Mouse (Mus musculus): ENCODE measurements around the gene Mrpl54. TPM values are rescaled to one million over a fixed set of nuclear protein-coding genes. Genes with fewer than 3 reads are reported as not detected.
"Not testable (repeated sequence)": the region's sequence is repeated elsewhere in the genome, so short reads cannot be mapped to it uniquely, and the experiment has no call there.

Gene Mrpl54
- polyA plus RNA-seq, 1 experiment: 130 TPM

GRCm38 (mm10) chr10:81229735-81230437 lies 36.8 kb downstream of the Mrpl54 start:
- TF ChIP-seq CTCF (conservative IDR thresholded peaks at IDR 0.05; ENCODE audit: insufficient read depth, insufficient read length, low read depth, low read length): no peak
- Histone ChIP-seq H3K27ac (ENCODE audit: insufficient read depth, low read depth, low read length) (no peak overlapping the region), H3K4me3 (ENCODE audit: insufficient read depth, low read depth, low read length) (no peak overlapping the region), H3K27me3 (replicated peaks; ENCODE audit: control insufficient read depth, insufficient read depth, low read length) (no peaks in the 10 kb centered on the region), H3K36me3 (ENCODE audit: control insufficient read depth, insufficient read depth, low read length) (no peaks in the 10 kb centered on the region), H3K4me1 (ENCODE audit: control insufficient read depth, insufficient read depth, low read length) (0 out of 2 replicates have a peak, but pooled peaks cover 3% of the 10 kb centered on the region)
- DNase-seq: no peak
- 19% methylated on average over 20 of the region's 20 CpGs for WGBS

DNA sequence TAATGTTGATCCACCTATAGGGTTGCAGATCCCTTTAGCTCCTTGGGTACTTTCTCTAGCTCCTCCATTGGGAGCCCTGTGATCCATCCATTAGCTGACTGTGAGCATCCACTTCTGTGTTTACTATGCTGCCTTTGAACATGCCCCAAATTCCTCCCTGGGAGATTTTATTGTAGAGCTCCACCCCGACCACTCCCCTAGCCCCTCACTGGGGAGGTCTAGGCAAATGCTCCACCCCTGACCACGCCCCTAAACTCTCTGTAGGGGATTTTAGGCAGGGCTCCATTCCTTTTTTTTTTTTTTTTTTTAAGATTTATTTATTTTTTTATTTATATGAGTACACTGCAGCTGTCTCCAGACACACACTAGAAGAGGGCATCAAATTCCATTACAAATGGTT lies 43.0 kb downstream of the Mrpl54 start:
- DNase-seq; H3K27ac ChIP-seq (ENCODE audit: insufficient read depth, low read depth, low read length); H3K4me1 ChIP-seq (ENCODE audit: control insufficient read depth, insufficient read depth, low read length); H3K36me3 ChIP-seq (ENCODE audit: control insufficient read depth, insufficient read depth, low read length); H3K4me3 ChIP-seq (ENCODE audit: insufficient read depth, low read depth, low read length); H3K27me3 ChIP-seq (replicated peaks; ENCODE audit: control insufficient read depth, insufficient read depth, low read length): not testable (repeated sequence)
- 50% methylated on average over 2 of the region's 2 CpGs for WGBS

- WGBS: 83% methylated on average over 5 of the region's 5 CpGs
- no peaks in the 10 kb centered on the region for H3K36me3 ChIP-seq (ENCODE audit: control insufficient read depth, insufficient read depth, low read length)
- H3K4me3 ChIP-seq (ENCODE audit: insufficient read depth, low read depth, low read length): no peak overlapping the region
- 0 out of 2 replicates have a peak, but pooled peaks cover 3% of the 10 kb centered on the region for H3K4me1 ChIP-seq (ENCODE audit: control insufficient read depth, insufficient read depth, low read length)
- TF ChIP-seq POLR2A (IDR thresholded peaks at IDR 0.05; ENCODE audit: low read depth, low read length) (no peak), CTCF (conservative IDR thresholded peaks at IDR 0.05; ENCODE audit: insufficient read depth, insufficient read length, low read depth, low read length) (no peak)
- H3K27me3 ChIP-seq (replicated peaks; ENCODE audit: control insufficient read depth, insufficient read depth, low read length): no peaks in the 10 kb centered on the region
- no peak overlapping the region for H3K27ac ChIP-seq (ENCODE audit: insufficient read depth, low read depth, low read length)
- DNase-seq: no peak
Observed at GRCm38 (mm10) chr10:81221402-81222015, 45.2 kb downstream of the Mrpl54 start.

GRCm38 (mm10) chr10:81217964-81218363 lies 48.8 kb downstream of the Mrpl54 start:
- H3K4me1 ChIP-seq (ENCODE audit: control insufficient read depth, insufficient read depth, low read length): 0 out of 2 replicates have a peak, but pooled peaks cover 3% of the 10 kb centered on the region
- no peaks in the 10 kb centered on the region for H3K36me3 ChIP-seq (ENCODE audit: control insufficient read depth, insufficient read depth, low read length)
- H3K4me3 ChIP-seq (ENCODE audit: insufficient read depth, low read depth, low read length): no peak overlapping the region
- 23% methylated on average over 7 of the region's 7 CpGs for WGBS
- peak; percentile 75 for DNase-seq
- no peaks in the 10 kb centered on the region for H3K27me3 ChIP-seq (replicated peaks; ENCODE audit: control insufficient read depth, insufficient read depth, low read length)
- peak; percentile 84 for TF ChIP-seq CTCF (conservative IDR thresholded peaks at IDR 0.05; ENCODE audit: insufficient read depth, insufficient read length, low read depth, low read length)
- no peak for TF ChIP-seq POLR2A (IDR thresholded peaks at IDR 0.05; ENCODE audit: low read depth, low read length)
- no peak overlapping the region for H3K27ac ChIP-seq (ENCODE audit: insufficient read depth, low read depth, low read length)

DNA sequence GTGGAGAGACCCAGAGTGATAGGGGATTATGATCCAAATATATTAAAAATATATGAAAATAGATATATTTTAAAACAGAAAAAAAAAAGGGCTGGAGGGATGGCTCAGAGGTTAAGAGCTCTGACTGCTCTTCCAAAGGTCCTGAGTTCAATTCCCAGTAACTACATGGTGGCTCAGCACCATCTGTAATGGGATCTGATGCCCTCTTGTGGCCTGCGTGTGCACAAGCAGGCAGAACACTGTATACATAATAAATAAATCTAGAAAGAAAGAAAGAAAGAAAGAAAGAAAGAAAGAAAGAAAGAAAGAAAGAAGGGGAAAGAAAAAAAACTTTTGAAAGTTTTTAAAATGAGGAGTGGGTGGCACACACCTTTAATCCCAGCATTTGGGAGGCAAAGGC lies 49.5 kb downstream of the Mrpl54 start:
- DNase-seq; H3K4me3 ChIP-seq (ENCODE audit: insufficient read depth, low read depth, low read length); H3K27me3 ChIP-seq (replicated peaks; ENCODE audit: control insufficient read depth, insufficient read depth, low read length); H3K4me1 ChIP-seq (ENCODE audit: control insufficient read depth, insufficient read depth, low read length); H3K27ac ChIP-seq (ENCODE audit: insufficient read depth, low read depth, low read length); H3K36me3 ChIP-seq (ENCODE audit: control insufficient read depth, insufficient read depth, low read length): not testable (repeated sequence)
- 26% methylated on average over 1 of the region's 1 CpGs for WGBS
- peak; percentile 55 for TF ChIP-seq CTCF (conservative IDR thresholded peaks at IDR 0.05; ENCODE audit: insufficient read depth, insufficient read length, low read depth, low read length)

DNA sequence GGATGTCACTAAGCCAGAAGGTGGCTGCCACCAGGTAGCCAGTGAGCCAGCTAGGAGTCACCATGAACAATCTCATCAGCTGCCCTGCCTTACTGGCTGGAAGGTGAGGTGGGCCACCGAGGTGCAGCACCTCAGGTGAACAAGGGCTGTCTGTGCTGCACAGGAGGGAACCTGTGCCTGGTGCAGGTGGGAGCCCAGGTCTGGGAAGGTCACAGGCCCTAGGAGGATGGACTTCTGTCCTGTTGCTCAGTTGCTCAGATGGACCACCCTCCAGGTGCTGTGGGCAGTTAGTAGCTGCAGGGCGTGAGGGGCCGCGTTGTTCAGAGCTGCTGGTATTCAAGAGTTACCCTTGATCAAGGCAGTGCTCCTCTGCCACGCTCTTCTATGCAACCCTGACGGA lies 49.9 kb downstream of the Mrpl54 start:
- 89% methylated on average over 6 of the region's 6 CpGs for WGBS
- no peak for TF ChIP-seq POLR2A (IDR thresholded peaks at IDR 0.05; ENCODE audit: low read depth, low read length)
- TF ChIP-seq CTCF (conservative IDR thresholded peaks at IDR 0.05; ENCODE audit: insufficient read depth, insufficient read length, low read depth, low read length): no peak
- 0 out of 2 replicates have a peak, but pooled peaks cover 3% of the 10 kb centered on the region for H3K4me1 ChIP-seq (ENCODE audit: control insufficient read depth, insufficient read depth, low read length)
- DNase-seq: no peak
- no peak overlapping the region for H3K27ac ChIP-seq (ENCODE audit: insufficient read depth, low read depth, low read length)
- H3K27me3 ChIP-seq (replicated peaks; ENCODE audit: control insufficient read depth, insufficient read depth, low read length): no peaks in the 10 kb centered on the region
- no peak overlapping the region for H3K4me3 ChIP-seq (ENCODE audit: insufficient read depth, low read depth, low read length)
- no peaks in the 10 kb centered on the region for H3K36me3 ChIP-seq (ENCODE audit: control insufficient read depth, insufficient read depth, low read length)

DNA sequence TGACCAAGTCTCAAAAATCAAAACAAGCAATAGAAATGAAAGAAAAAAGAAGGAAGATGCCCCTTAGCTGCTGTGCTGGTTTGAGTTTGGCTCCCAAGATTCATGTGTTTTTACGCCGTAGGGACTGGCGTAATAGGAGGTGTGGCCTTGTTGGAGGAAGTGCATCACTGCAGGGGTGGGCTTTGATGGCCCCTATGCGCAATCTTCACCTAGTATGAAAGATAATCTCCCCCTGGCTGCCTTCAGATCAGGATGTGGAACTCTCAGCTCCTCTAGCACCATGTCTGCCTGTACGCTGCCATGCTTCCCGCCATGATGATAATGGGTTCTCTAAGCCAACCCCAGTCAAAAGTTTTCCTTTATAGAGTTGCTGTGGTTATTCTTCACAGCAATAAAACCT lies 50.5 kb downstream of the Mrpl54 start:
- H3K27ac ChIP-seq (ENCODE audit: insufficient read depth, low read depth, low read length): no peak overlapping the region
- TF ChIP-seq POLR2A (IDR thresholded peaks at IDR 0.05; ENCODE audit: low read depth, low read length) (no peak), CTCF (conservative IDR thresholded peaks at IDR 0.05; ENCODE audit: insufficient read depth, insufficient read length, low read depth, low read length) (no peak)
- H3K27me3 ChIP-seq (replicated peaks; ENCODE audit: control insufficient read depth, insufficient read depth, low read length): no peaks in the 10 kb centered on the region
- no peaks in the 10 kb centered on the region for H3K36me3 ChIP-seq (ENCODE audit: control insufficient read depth, insufficient read depth, low read length)
- H3K4me3 ChIP-seq (ENCODE audit: insufficient read depth, low read depth, low read length): no peak overlapping the region
- WGBS: 86% methylated on average over 6 of the region's 6 CpGs
- 0 out of 2 replicates have a peak, but pooled peaks cover 3% of the 10 kb centered on the region for H3K4me1 ChIP-seq (ENCODE audit: control insufficient read depth, insufficient read depth, low read length)
- DNase-seq: no peak

Other genes with a start within 250 kb of the Mrpl54 start
- gene Diras1, start 241.3 kb downstream of the Mrpl54 start, polyA plus RNA-seq (2012; rRNA removed): 0.04 and 0.25 TPM in 2 replicates
- 37.5 and 39.6 TPM in 2 replicates for gene Slc39a3, start 229.5 kb downstream of the Mrpl54 start, polyA plus RNA-seq (2012; rRNA removed)
- 183 and 212 TPM in 2 replicates for gene Sgta, start 206.8 kb downstream of the Mrpl54 start, polyA plus RNA-seq (2012; rRNA removed)
- gene Thop1, start 196.9 kb downstream of the Mrpl54 start, polyA plus RNA-seq (2012; rRNA removed): 22.2 and 26.1 TPM in 2 replicates
- 0.20 and 0.52 TPM in 2 replicates for gene Creb3l3, start 168.1 kb downstream of the Mrpl54 start, polyA plus RNA-seq (2012; rRNA removed)
- gene Map2k2, start 161.0 kb downstream of the Mrpl54 start, polyA plus RNA-seq (2012; rRNA removed): 173 and 180 TPM in 2 replicates
- gene Zbtb7a, start 131.7 kb downstream of the Mrpl54 start, polyA plus RNA-seq (2012; rRNA removed): 36.0 and 37.1 TPM in 2 replicates
- 34.6 and 36.8 TPM in 2 replicates for gene Pias4, start 99.0 kb downstream of the Mrpl54 start, polyA plus RNA-seq (2012; rRNA removed)
- gene Eef2, start 90.3 kb downstream of the Mrpl54 start, polyA plus RNA-seq (2012; rRNA removed): 1,330 and 1,454 TPM in 2 replicates
- gene Dapk3, start 83.9 kb downstream of the Mrpl54 start, polyA plus RNA-seq (2012; rRNA removed): 52.9 and 54.0 TPM in 2 replicates
- gene 4930442H23Rik, start 83.1 kb downstream of the Mrpl54 start, polyA plus RNA-seq (2012; rRNA removed): not detected in 2 replicates
- 0.97 TPM in 1 of 2 replicates, not detected in the other for gene Nmrk2, start 64.9 kb downstream of the Mrpl54 start, polyA plus RNA-seq (2012; rRNA removed)
- 0.05 and 0.39 TPM in 2 replicates for gene Atcay, start 36.1 kb downstream of the Mrpl54 start, polyA plus RNA-seq (2012; rRNA removed)
- gene Zfr2, start 33.8 kb downstream of the Mrpl54 start, polyA plus RNA-seq (2012; rRNA removed): 4.6 and 6.0 TPM in 2 replicates
- 0.57 and 1.5 TPM in 2 replicates for gene Matk, start 14.0 kb downstream of the Mrpl54 start, polyA plus RNA-seq (2012; rRNA removed)
- 142 and 147 TPM in 2 replicates for gene Apba3, start within 50 bp of the Mrpl54 start, polyA plus RNA-seq (2012; rRNA removed)
- 13.2 and 19.0 TPM in 2 replicates for gene Tjp3, start 24.6 kb upstream of the Mrpl54 start, polyA plus RNA-seq (2012; rRNA removed)
- gene Pip5k1c, start 26.0 kb upstream of the Mrpl54 start, polyA plus RNA-seq (2012; rRNA removed): 70.7 and 76.3 TPM in 2 replicates
- gene Cactin, start 54.2 kb upstream of the Mrpl54 start, polyA plus RNA-seq (2012; rRNA removed): 23.7 and 24.5 TPM in 2 replicates
- 16.6 and 21.7 TPM in 2 replicates for gene Tbxa2r, start 61.8 kb upstream of the Mrpl54 start, polyA plus RNA-seq (2012; rRNA removed)
- gene Gipc3, start 76.3 kb upstream of the Mrpl54 start, polyA plus RNA-seq (2012; rRNA removed): 1.4 and 1.5 TPM in 2 replicates
- gene Hmg20b, start 83.5 kb upstream of the Mrpl54 start, polyA plus RNA-seq (2012; rRNA removed): 66.4 and 82.1 TPM in 2 replicates
- 23.4 and 28.1 TPM in 2 replicates for gene Mfsd12, start 90.6 kb upstream of the Mrpl54 start, polyA plus RNA-seq (2012; rRNA removed)
- gene 4930404N11Rik, start 98.9 kb upstream of the Mrpl54 start, polyA plus RNA-seq (2012; rRNA removed): 0.16 and 0.61 TPM in 2 replicates
- 41.1 and 49.8 TPM in 2 replicates for gene Fzr1, start 111.6 kb upstream of the Mrpl54 start, polyA plus RNA-seq (2012; rRNA removed)
- 60.6 and 79.8 TPM in 2 replicates for gene Dohh, start 117.5 kb upstream of the Mrpl54 start, polyA plus RNA-seq (2012; rRNA removed)
- gene Gm48551, start 117.5 kb upstream of the Mrpl54 start, polyA plus RNA-seq (2012; rRNA removed): 2.1 and 2.3 TPM in 2 replicates
- gene Gm48552, start 122.1 kb upstream of the Mrpl54 start, polyA plus RNA-seq (2012; rRNA removed): 1.0 and 2.8 TPM in 2 replicates
- gene Smim24, start 126.1 kb upstream of the Mrpl54 start, polyA plus RNA-seq (2012; rRNA removed): 693 and 694 TPM in 2 replicates
- gene Nfic, start 188.7 kb upstream of the Mrpl54 start, polyA plus RNA-seq (2012; rRNA removed): 64.7 and 82.5 TPM in 2 replicates
- gene Celf5, start 215.8 kb upstream of the Mrpl54 start, polyA plus RNA-seq (2012; rRNA removed): 0.18 and 0.27 TPM in 2 replicates
- 148 and 190 TPM in 2 replicates for gene Ncln, start 229.5 kb upstream of the Mrpl54 start, polyA plus RNA-seq (2012; rRNA removed)
- gene S1pr4, start 233.2 kb upstream of the Mrpl54 start, polyA plus RNA-seq (2012; rRNA removed): 2.3 and 4.9 TPM in 2 replicates

Measured in kidney, adult 2 months (tissue).